Mouse (Mus musculus): Measurements from ENCODE around the gene Zfp661.

- no peak for TF ChIP-seq CTCF (IDR thresholded peaks at IDR 0.05; ENCODE audit: borderline replicate concordance, control insufficient read depth, extremely low read depth, insufficient read depth, low read length, poor library complexity)
- no peak for TF ChIP-seq POLR2A (IDR thresholded peaks at IDR 0.05; ENCODE audit: control insufficient read depth, extremely low read depth, insufficient read depth, low read length, poor library complexity)
These were observed 56.5 kb downstream of the Zfp661 start for GRCm38 (mm10) chr2:127530418-127530817.
